Mouse (Mus musculus) embryo, embryonic 10 days (tissue): ENCODE measurements around the gene Ambra1.

Experiments
- DNase-seq: peaks from one replicate; pipeline ENCODE4 v3.0.0-alpha.2; 2015; ENCODE audit warnings: low spot score

Gene Ambra1

DNA sequence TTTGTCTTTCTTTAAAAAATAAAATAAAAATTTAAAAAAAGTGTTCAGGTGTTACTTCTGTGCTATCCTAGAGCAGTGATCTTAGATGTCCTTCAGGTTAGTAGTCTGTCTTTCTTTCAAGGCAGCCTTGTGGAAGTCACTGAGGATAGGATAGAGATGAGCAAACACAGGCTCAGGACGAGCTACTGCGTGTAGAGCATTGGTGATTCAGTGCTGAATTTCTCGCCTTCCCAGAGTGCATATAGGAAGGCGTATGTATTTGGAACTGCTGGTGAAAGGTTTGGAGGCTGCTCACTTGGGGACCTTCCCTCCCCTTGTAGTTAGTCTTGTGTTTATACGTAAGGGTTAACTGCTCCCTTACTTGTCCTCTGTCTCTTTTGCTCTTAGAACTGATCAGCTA is 5.3 kb downstream of the Ambra1 start:
- DNase-seq, result no peak

DNA sequence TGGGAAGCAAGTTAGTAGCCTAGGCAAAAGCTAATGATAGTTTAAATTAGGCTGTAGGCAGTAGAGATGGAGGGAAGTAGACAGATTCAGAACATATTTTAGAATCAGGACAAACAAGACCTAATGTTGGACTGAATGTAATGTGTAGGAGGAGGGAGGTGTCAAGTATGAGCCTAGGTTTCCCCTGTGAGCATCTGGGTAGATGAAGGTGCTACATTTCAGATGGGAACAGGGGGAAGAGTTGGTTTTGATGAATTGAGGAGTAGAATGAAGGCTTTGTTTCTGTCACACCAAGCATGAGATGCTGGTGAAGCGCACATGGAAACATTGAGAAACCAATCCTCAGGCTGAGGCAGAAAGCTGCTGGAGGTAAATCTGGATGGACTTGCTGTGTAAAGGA is 9.7 kb downstream of the Ambra1 start:
- no peak for DNase-seq

DNA sequence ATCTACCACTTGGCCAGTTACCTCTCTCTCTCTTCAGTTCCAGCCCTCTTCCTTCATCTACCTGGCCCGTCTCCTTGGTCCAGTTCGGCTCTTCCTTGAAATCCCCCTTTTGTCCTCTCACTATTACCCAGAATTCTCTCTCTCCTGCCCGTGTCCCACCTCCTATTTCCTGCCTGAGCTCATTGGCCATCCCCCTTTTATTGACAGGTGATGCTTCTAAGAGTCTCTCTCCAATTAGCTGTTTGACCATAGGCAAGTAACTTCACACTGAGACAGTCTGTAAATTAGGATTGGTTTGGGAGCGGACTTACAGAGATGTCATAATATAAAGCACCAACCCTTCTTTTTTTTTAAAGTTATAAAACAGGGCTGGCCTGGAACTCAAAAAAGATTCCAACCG is 14.8 kb downstream of the Ambra1 start:
- no peak for DNase-seq

DNA sequence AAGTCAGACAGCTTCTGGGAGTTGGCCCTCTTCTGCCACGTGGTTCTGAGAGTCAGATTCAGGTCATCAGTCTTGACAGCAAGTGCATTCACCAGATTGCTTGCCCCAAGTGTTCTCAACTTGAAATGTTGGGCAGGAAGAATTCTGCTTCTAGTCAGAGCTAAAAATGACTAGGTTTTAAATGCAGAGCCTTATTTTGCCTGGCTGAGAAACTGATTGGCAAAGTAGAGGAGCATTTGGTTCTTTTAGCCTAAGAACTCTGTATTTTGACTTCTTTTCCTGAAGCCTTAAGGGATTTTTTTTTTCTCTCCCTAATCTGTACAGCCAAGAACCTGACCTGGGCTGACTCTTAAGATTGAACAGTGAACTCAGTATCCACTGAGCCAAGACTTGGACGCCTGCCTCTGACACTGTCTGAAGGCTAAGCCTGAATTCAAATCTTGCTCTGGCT is 19.9 kb downstream of the Ambra1 start:
- DNase-seq, result no peak

DNA sequence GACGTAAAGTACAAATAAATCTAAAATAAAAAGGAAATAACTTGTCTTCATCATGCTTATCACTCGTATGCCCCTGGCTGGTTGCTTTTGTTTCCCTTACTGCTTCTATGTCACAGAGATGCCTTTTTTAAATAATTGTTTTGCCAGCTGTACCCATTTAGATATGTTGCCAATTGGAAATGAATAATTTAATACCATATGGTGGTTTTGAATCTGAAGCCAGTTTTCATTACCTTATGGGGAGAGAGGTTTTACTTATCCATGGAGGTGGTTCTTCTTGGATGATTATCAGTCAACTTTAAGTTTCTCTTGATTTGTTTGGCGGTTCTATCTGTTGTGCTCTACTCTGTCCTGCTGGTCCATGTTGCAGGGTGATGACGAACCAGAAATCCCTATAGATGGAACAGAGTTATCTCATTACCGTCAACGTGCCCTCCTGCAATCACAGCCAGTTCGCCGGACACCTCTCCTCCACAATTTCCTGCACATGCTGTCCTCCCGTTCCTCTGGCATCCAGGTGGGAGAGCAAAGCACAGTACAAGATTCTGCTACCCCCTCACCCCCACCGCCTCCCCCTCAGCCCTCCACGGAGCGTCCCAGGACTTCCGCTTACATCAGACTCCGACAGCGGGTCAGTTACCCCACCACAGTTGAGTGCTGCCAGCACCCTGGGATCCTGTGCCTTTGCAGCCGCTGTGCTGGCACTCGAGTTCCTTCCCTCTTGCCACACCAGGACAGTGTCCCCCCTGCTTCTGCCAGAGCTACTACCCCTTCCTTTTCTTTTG is 42.2 kb downstream of the Ambra1 start:
- no peak for DNase-seq

DNA sequence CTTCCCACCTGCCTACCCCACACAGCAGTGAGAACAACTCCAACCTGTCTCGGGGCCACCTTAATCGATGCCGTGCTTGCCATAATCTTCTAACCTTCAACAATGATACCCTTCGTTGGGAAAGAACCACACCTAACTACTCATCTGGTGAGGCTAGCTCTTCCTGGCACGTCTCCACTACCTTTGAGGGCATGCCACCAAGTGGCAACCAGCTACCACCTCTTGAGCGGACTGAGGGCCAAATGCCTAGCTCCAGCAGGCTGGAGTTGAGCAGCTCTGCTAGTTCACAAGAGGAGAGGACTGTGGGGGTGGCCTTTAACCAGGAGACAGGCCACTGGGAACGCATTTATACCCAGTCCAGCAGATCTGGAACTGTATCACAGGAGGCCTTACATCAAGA is 43.4 kb downstream of the Ambra1 start:
- no peak for DNase-seq

DNA sequence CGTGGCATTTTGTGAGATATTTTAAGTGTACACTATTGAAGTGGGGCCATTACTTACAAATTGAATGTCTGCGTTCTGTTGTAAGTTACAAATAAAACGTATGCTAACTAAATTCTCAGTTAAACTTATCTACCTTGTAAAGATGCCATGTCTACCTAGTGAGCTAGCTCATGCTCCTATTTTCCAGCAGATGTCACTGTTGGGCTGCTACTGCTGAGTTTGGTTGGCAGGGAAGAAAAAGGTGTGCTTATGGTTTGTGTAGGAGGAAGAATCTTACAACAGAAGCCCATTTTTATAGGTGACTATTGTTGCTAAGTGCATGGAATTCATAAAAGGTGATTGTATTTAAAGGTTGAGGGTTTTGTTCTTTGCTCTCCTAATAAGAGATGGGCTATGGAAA is 49.2 kb downstream of the Ambra1 start:
- DNase-seq, result peak; percentile 63

DNA sequence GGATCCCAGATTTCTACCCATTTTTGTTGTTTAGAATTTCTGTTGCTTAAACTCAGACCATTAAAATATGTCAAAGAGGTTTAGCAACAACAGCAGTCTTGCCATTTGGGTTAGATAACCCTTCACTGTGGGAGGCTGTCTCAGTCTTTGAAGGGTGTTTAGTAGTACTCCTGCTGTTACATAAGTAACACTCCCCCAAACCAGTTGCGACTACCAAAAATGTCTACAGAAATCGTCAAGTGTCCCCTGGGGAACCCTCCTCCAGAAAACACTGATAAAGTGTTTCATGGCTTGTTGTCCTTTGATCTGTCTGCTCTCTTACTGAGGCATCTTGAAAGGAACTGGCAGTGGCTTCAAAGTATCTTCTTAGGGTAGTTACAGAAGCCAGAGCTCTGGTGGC is 61.7 kb downstream of the Ambra1 start:
- DNase-seq, result no peak

DNA sequence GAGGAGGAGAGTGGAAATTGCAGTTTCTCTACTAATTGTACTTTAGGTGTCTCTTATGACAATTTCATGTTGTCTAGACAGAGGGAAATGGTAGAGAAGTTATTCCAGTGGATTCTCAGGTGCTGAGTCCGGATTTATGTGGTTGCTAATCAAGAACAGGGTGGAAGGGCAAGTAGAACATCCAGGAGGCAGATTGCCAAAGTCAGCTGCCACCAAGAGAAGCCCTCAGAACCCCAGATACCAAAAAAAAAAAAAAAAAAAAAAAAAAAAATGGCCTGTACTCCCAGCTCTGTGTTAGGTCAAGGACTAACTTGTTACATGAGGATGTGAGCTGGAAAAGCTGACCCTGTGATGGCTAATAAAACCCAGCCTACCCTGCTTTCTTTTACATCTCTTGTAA is 62.4 kb downstream of the Ambra1 start:
- no peak for DNase-seq

DNA sequence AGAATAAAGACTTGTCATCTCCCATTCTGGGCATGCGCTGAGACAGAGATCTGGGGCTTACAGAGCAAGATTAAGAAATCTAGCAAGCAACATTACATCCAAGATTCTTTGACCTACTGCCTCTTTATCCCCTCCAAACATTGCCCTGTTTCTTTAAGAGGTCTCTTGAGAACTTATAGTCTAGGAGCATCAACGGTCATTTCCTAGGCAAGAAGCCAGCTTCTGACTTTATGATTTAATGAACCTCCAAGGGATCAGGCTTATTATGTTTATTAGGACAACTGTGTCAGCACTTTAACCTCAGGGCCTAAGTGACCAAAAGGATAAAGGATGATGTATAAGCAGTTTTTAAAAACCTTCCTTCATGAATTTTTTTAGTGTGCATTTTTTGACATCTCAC is 64.5 kb downstream of the Ambra1 start:
- DNase-seq, result no peak

DNA sequence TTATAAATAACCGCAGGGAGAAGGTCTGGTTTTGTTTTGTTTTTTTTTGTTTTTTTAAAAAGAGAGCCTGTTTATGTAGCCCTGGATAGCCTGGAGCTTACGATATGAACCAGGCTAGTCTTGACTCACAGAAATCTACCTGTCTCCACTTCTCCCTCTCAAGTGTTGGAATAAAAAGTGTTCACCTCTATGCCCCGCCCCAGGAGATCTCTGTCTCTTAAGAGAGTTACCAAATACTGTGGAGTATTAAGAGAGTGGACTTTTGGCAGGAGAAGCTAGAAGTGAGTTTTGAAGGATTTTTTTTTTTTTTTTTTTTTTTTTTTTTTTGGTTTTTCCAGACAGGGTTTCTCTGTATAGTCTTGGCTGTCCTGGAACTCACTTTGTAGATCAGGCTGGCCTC is 65.2 kb downstream of the Ambra1 start:
- DNase-seq, result no peak

DNA sequence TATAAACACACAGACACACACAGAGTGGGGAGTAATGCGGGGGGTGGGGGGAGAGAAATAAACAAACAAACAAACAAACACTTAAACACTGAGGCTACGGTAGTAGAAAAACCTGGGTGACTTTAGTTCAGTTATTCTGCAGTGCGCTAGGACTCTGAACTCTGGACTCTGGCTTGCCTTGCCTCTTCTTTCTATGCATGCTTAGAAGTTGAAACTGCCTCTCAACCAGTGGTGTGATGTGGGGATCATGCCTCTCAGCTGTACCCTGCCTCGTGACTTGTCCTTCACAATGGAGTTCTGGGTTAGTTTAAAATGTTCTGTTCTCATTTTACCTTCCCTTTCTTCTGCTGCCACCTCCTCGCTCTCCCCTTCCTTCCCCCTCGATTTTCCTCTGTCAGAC is 81.5 kb downstream of the Ambra1 start:
- DNase-seq, result no peak

DNA sequence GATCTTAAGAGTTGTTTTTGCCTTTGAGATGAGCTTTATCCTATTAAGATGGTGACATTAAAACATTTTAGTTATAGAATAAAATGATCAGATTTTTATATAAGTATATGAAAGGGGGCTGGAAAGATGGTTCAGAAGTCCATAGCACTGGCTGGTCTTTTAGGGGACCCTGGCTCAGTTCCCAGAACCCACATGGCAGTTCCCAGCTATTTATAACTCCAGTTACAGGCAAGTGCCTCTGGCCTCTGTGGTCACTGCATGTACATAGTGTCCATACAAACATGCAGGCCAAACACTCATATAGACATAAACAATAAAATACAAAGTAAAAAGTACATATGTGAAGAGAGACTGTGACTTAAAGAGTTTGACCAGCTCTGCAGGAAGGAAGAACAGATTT is 86.8 kb downstream of the Ambra1 start:
- no peak for DNase-seq

DNA sequence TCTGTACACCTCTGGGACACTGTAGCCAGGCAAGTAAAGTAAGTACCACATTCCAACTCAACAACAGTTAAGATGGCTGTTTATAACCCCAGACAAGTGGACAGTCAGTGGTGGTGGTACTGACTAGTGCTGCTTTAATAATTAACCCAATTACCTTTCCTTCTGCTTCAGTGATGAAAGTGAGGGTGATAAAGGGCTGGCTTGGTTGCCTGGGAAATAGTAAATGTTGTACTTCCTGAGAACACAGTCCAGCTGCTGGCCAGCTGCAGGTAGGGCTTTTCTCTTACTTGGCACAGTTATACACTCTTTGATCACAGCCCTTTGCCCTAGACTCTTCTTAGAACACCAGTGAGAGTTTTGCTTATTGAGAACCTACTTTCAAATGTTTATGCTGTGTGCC is 102.3 kb downstream of the Ambra1 start:
- DNase-seq, result no peak

DNA sequence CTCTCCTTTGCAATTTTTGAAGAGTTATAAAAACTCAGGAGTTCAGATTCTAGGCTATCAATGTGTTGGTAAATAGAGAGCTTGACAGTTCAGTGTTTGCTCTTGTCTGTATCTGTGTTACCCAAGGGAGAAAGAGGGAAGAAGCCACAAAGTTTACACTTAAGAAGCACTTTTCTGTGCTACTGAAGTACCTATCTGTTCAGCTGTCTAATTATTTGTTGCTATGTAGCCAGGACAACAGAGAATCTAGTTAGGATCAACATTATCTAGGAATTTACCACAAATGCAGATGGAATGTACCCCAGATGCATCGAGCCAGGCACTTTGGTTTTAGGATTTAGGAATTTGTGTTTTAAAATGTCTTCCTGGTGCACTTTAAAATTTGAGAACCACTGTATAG is 104.3 kb downstream of the Ambra1 start:
- DNase-seq, result no peak

DNA sequence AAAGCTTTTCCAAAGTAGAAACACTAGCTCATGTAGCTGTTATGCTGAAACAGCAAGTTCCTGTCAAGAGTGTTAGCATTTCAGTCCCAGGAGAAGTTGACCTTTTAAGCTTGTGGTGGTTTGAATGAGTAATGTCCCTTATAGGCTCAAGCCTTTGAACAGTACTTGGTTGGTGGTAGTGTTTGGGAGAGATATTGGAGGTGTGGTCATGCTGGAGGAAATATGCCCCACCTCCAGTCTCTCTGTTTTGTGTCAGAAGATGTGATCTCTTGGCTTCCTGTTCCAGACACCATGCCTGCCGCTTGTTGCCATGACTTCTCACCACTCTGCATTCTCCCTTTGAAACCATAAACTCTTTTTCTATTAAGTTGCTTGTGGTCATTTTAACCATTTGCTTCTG is 105.1 kb downstream of the Ambra1 start:
- DNase-seq, result no peak

DNA sequence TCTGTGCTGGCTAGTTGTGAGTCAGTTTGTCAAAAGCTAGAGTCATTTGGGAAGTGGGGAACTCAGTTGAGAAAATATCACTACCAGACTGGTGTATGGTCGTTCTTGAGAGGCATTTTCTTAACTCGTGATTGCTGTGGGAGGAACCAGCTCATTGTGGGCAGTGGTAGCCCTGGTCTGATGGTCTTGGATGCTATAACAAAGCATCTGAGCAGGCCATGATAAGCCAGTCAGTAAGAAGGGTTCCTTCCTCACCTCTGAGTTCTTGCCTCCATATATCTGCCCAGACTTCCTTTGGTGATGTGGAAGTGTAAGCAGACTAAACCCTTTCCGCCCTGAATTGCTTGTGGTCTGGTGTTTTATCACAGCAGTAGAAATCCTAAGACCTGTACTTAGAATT is 105.7 kb downstream of the Ambra1 start:
- no peak for DNase-seq

DNA sequence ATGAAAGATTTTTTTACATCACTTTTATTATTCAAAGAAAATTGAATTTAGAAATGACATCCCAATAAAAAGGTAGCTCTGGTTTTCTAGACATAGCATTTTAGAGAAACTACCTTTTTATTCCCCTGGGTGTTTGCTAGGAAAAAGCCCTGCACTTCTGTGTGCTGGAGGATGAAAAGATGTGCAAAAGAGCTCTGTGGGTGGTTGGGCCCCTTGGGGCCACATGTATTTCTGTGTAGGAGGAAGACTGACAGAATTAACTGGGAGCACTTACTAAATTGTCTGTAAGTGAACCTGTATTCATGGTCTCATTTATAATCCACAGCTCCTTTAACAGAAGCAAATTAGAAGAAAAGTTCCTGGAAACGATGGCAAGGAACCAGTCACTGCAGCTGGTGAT is 114.2 kb downstream of the Ambra1 start:
- no peak for DNase-seq

DNA sequence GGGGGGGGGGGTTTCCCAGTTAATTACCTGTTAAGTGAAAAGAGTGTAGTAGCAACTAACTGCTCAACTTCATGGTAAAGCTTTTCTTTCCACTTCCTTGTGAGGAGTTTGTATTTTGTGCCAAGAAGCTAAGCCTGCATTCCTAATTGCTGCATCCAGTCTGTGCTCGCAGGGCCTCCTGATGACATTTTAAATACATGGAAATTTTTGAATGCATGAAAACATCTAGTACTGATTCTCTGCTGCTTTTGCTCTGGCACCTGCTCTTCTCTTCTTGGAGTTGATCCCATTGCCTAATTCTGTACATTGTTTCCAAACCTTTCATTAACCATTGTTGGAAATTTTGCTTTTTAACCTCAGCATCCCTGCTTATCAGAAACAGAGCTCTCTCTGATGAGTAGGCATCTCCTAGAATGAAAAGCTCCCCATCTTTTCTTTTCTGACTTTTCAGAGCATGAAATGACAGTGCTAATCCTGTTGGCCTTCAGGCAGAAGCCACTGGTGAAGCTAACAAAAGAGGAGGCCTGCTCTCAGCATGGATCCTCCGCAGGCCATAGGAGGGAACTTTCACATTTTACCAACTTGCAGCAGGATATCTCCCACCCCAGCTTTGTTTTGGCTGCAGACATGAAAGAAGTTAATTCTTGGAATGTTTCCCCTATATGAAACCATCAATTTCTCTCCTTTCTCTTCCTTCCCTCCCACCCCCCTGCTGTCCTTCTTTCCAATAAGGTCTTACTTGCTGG is 122.7 kb downstream of the Ambra1 start:
- peak; percentile 46 for DNase-seq

DNA sequence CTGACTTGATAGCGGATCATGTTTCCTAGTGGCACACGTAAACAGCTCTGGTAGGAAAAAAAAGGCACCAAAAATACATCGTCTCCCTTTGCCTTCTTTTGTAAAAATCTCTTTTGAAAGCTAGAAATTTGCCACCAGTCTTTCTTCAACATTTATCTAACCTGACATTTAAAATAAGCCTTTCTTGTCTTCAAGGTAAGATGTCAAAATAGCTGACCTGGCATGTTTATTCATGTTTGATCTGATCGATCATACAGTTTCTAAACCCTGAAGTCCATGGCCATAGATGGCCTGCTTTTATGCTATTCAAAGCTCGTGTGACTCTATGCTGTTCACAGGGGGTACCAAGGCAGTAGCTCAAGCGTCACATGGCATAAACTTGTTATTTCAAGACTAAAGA is 124.6 kb downstream of the Ambra1 start:
- DNase-seq, result no peak

DNA sequence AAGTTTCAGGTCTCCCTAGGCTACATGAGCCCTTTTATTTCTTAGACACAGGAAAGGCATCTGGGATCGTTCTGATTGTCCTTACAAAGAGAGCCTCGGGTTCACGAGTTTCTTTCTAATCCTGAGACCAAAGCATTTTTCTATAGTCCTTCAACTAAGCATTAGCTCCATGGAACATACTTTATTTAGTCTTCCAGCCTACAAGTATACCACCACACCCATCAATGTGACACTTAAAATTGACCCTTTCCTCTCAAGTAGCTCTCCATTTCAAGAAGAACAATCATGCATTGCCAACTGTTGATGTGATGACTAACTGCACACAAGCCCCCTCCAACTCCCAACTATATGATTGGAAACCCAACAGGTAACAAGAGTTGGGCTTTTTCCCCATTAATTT is 127.0 kb downstream of the Ambra1 start:
- DNase-seq, result no peak

DNA sequence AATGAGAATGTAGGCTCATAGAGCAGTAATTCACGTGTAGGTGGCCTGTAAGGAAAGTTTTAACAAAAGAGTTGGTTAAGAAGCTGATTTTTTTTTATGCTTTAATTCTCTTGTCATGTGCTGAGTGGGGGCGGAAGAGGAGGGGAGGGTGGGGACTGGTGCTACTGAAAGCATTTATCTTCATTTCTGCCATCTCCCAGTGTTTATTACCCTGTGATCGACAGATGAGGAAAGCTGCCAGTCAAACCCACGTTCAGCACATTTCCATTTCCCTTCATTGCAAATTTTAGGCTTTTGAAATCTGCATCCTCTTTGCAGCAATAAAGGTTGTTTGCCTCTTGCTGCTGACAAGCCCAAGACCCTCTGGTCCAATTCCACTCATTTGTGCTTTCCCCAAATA is 129.5 kb downstream of the Ambra1 start:
- DNase-seq, result no peak

DNA sequence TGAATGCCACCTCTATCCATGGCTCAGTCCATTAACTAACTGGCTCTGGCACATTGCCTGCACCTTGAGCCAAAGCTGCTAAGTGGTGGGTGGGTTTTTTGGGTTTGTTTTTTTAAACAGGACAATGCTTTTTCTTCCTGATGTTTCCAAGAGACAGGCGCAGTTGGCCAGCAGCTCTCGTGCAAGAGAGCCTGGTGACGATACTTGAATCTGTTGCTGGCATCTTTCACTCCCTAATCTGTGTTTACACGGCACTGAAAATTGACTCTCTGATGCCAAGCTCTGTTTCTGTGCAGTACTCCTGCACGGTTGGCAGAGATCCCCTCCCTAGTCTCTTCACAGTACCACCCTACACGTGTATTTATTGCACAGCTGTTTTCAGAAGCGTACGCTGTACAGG is 140.8 kb downstream of the Ambra1 start:
- no peak for DNase-seq

DNA sequence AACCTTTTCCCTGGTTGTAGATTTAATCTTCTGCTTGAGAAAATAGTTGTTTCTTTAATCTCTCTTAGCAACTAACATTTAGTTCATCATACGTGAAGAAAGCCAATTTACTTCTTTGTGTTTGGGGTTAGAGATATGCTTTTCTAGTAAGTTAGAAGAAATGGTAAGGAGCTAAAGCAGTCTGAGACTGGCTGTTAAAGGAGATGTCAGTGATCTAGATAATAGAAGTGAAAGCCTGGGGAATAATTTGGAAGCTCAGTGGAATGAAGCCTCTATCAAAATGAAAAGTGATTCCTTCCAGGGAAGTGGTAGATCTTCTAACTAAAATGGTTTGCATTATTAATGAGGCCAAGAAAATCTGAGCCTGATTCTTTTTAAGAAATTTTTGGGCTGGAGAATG is 141.3 kb downstream of the Ambra1 start:
- DNase-seq, result no peak
